Mouse (Mus musculus) C2C12 (cell line): ENCODE measurements around the gene Bcas3.

Experiments used
- CEBPB ChIP-seq: IDR thresholded peaks from one replicate; pipeline ENCODE4 v1.6.1; 2011; ENCODE audit warnings: low read depth, mild to moderate bottlenecking, control low read depth, moderate library complexity
- CTCF ChIP-seq: IDR thresholded peaks from one replicate; pipeline ENCODE4 v1.5.1; 2011; ENCODE audit not compliant: control insufficient read depth, insufficient read depth, insufficient read length

DNA sequence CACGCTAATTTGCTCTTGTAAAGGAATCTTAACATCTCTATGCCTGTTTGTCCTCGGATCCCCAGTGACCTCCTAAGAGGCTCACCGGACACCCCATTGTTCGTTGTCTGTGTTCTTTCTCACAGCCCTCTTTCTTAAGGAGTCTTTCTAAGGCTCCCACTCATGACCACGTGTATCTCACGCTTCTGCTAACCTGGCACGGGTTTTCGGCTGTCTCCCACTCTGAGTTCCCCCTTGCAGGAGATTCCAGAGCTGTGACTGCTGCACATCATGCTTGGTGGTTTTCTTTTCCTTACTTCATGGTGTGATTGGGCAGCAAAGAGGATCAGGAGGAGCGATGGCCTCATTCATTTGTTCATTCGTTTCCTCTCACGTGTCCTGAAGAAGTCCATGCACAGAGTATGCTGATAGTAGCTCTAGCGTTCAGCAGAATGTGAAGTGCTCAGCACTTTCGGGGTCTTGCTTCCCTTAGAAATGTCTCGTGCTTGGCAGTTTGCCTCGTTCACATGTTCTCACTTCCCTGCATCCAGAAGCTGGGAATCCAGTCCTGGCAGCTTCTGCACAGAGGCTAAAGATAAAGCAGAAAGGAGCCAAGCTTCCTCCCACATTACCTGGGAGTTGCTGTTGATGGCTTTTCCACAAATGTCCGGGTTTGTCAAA is 172.0 kb downstream of the Bcas3 start:
- TF ChIP-seq CEBPB (no peak), CTCF (no peak)
